Mouse (Mus musculus) sigmoid colon, adult 10 weeks (tissue): ENCODE results near the gene Gzme. TPM values are rescaled to one million over a fixed set of nuclear protein-coding genes. Genes with fewer than 3 reads are reported as not detected.

ENCODE experiments used
- polyA plus RNA-seq: library from polyadenylated mRNA; stranded (reverse); fragments of 350-450 nt; fragmentation: Illumina TruSeq; extraction: RNeasy Lipid Tissue Mini Kit (QIAGEN cat#74804); gene quantifications from one replicate; pipeline ENCODE4 v1.2.3, GENCODE M21; 2014; ENCODE audit warnings: low read depth, low replicate concordance

The Gzme gene
- polyA plus RNA-seq: not detected

DNA sequence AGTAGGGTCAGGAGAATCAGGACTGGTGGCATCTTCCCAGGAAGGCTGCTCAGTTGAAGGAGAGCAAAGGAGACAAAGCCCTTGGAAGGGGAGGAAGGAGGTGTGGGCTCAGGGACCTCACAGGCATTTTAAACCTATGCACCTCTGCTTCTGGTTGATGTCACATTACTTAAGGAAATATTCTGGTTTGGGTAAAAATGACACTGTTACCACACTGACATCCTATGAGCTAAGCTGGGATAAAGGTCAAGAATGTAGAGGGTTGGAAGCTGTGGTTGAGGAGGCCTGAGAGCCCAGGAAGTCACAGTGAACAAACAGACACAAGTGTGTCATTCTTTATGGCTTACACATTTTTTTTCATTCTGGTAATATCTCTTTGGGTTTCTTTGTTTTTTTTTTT is at the start of gene Gzme:
Gene Gzme, minus strand, starts transcription at position 101 of the 400 bp plus-strand sequence.

DNA sequence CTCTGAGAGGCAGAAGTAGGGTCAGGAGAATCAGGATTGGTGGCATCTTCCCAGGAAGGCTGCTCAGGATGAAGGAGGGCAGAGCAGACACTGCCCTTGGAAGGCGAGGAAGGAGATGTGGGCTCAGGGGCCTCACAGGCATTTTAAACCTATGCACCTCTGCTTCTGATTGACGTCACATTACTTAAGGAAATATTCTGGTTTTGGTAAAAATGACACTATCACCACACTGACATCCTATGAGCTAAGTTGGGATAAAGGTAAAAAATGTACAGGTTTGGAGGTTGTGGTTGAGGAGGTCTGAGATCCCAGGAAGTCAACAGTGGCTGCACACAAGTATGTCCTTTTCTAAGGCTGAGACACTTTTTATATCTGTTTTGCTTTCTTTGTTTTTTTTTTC is 39.1 kb upstream of the Gzme start, which contains the start of gene Gzmg:
Gene Gzmg, minus strand, starts transcription at position 101 of the 400 bp plus-strand sequence.

DNA sequence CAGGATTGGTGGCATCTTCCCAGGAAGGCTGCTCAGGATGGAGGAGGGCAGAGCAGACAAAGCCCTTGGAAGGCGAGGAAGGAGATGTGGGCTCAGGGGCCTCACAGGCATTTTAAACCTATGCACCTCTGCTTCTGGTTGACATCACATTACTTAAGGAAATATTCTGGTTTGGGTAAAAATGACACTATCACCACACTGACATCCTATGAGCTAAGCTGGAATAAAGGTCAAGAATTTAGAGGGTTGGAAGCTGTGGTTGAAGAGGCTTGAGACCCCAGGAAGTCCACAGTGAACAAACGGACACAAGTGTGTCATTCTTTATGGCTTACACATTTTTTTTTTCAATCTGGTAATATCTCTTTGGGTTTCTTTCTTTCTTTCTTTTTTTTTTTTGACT is 12.1 kb upstream of the Gzme start, which contains the start of gene Gzmd:
Gene Gzmd, minus strand, starts transcription at position 101 of the 400 bp plus-strand sequence.

DNA sequence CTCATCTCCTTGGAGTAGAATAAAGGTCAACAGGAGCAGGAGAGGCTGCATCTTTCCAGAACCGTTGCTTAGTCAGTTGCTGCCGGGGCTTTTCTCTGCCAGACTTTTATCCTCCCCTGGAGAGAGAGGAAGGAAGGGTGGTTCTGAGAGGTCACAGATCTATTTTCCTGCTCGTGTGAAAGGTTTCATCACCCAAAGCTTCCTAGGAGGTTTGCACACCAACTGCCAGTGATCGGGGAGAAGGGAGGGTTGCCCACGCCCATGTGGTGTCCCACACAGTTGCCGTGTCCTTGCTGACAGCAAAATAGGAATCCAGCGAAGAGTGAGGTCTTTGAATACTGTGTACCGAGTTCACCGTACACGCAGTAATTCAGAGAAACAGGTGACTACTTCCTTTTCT is 18.0 kb downstream of the Gzme start, which contains the start of gene Ctsg:
Gene Ctsg, minus strand, starts transcription at position 189 of the 400 bp plus-strand sequence.

DNA sequence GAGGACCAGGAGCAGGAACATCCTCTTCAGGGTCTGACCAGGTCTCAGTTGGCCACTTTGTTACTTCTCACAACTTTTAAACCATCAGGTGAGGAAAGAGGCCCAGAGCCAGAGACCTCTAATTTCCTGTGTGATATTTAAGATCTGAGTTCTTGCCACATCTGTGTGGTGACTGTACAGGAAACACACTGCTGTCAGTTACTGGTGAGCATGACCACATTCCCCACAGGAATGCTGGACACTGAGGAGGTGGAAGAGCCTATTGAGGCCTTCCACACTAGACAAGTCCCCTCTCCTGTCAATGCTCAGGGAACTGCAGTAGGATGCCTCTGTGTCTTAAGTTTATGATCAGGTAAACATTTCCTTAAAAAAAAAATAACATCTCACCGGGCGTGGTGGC is 35.3 kb downstream of the Gzme start, which contains the start of gene Mcpt8:
Gene Mcpt8, minus strand, starts transcription at position 107 of the 400 bp plus-strand sequence.

Other genes with a start within 250 kb of the Gzme start
- 2.5 TPM for gene Cbln3, start 236.2 kb downstream of the Gzme start, polyA plus RNA-seq
- 85.5 TPM for gene Khnyn, start 235.7 kb downstream of the Gzme start, polyA plus RNA-seq
- 8.1 TPM for gene Sdr39u1, start 220.3 kb downstream of the Gzme start, polyA plus RNA-seq
- gene Cma1, start 175.9 kb downstream of the Gzme start, polyA plus RNA-seq: 1.5 TPM
- gene Cma2, start 169.6 kb downstream of the Gzme start, polyA plus RNA-seq: not detected
- gene Mcpt1, start 102.7 kb downstream of the Gzme start, polyA plus RNA-seq: 2.3 TPM
- not detected for gene Mcpt9, start 90.1 kb downstream of the Gzme start, polyA plus RNA-seq
- gene Mcpt2, start 78.6 kb downstream of the Gzme start, polyA plus RNA-seq: 1.5 TPM
- gene Mcpt4, start 58.3 kb downstream of the Gzme start, polyA plus RNA-seq: 1.4 TPM
- not detected for gene Mcpt8, start 35.4 kb downstream of the Gzme start, polyA plus RNA-seq
- not detected for gene Ctsg, start 18.1 kb downstream of the Gzme start, polyA plus RNA-seq
- not detected for gene Gzmd, start 12.0 kb upstream of the Gzme start, polyA plus RNA-seq
- gene Gzmg, start 39.0 kb upstream of the Gzme start, polyA plus RNA-seq: not detected
- gene Gzmn, start 54.0 kb upstream of the Gzme start, polyA plus RNA-seq: not detected
- not detected for gene Gzmf, start 90.8 kb upstream of the Gzme start, polyA plus RNA-seq
- gene Gzmc, start 114.0 kb upstream of the Gzme start, polyA plus RNA-seq: not detected
- 0.50 TPM for gene Gzmb, start 141.6 kb upstream of the Gzme start, polyA plus RNA-seq
- 129 TPM for gene Atp12a, start 244.4 kb upstream of the Gzme start, polyA plus RNA-seq